Mouse (Mus musculus): ENCODE measurements around the gene BC004004. TPM values are rescaled to one million over a fixed set of nuclear protein-coding genes. Genes with fewer than 3 reads are reported as not detected.

Gene BC004004
- total and polyA plus RNA-seq, 3 experiments: 81.8 to 86.3 TPM; not detected in 1

DNA sequence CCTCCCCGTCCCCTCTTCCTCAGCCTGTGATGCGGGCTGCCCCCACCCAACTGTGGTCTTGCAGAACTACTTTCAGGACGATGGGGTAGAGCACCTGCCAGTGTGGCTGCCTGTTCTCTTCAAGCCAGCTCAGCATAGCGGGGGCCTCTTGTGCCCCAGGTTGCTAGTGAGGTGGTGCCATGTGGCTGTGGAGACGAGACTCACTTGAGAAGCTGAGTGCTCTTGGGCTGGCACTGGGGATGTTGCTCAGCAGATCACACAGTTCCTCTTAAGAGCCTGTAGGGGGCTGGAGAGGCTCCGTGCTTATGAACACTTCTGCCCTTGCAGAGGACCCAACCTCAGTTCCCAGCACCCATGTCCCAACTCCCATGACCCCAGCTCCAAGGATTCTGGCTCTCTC, 29.2 kb downstream of the BC004004 start:
- no peaks in the 10 kb centered on the region for H3K79me2 ChIP-seq (ENCODE audit: control insufficient read depth, insufficient read depth, low read length, poor library complexity)
- peaks cover 0 to 2% of the 10 kb centered on the region in 2 experiments; a peak in 1 of 4 replicates for H3K4me1 ChIP-seq (ENCODE audit: control insufficient read depth in 1 of 2, insufficient read depth in 2 of 2, low read length in 2 of 2)
- TF ChIP-seq CTCF (IDR thresholded peaks at IDR 0.05 in 2 of 3, conservative IDR thresholded peaks at IDR 0.05 in 1 of 3; ENCODE audit: control insufficient read depth in 1 of 3, insufficient read depth in 1 of 3, low read depth in 2 of 3, low read length in 3 of 3, poor library complexity in 1 of 3, severe bottlenecking in 1 of 3) (peak in 1 of 3 experiments; percentile 24; a peak in 1 of 6 replicates), RAD21 (IDR thresholded peaks at IDR 0.05; ENCODE audit: low read depth, low read length) (no peak)
- peak; percentile 48 for DNase-seq (ENCODE audit: low read depth, low spot score)
- H3K27ac ChIP-seq (ENCODE audit: control insufficient read depth, low read depth, low read length): no peak overlapping the region
- H3K36me3 ChIP-seq (ENCODE audit: control insufficient read depth in 1 of 2, insufficient read depth in 2 of 2, low read length in 2 of 2): peaks cover 2 to 10% of the 10 kb centered on the region in 2 experiments; a peak in 3 of 4 replicates
- no peaks in the 10 kb centered on the region for H3K27me3 ChIP-seq (ENCODE audit: control insufficient read depth in 1 of 2, insufficient read depth in 2 of 2, low read length in 2 of 2)
- H3K9me3 ChIP-seq (replicated peaks; ENCODE audit: insufficient read depth, low read length): no peaks in the 10 kb centered on the region
- no peak overlapping the region for H3K4me3 ChIP-seq (ENCODE audit: control insufficient read depth in 1 of 2, insufficient read depth in 1 of 2, low read depth in 2 of 2, low read length in 2 of 2)
- no peak overlapping the region for H3K9ac ChIP-seq (ENCODE audit: control insufficient read depth, low read depth, low read length, poor library complexity, severe bottlenecking)

DNA sequence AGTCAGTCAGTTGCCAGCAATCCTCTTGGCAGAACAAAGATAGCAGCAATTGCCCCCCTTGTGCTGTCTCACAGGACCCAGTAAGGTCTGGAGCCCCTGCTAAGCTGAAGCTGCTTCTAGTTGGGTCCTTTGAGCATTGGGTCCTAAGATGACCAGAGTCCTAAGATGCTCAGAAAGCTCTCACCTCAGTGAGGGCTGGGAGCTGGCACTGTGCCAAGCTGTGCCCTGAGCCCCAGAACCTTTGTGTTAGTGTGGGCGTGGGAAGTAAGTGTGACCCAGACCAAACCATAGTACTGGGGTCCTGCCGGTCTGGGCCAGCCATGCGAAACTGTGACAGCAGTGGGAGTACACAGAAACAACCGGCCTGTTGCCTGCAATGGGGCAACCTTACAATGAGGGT, 30.7 kb downstream of the BC004004 start:
- Histone ChIP-seq H3K27me3 (ENCODE audit: control insufficient read depth in 1 of 2, insufficient read depth in 2 of 2, low read length in 2 of 2) (no peaks in the 10 kb centered on the region), H3K4me1 (ENCODE audit: control insufficient read depth in 1 of 2, insufficient read depth in 2 of 2, low read length in 2 of 2) (no peaks in the 10 kb centered on the region), H3K79me2 (ENCODE audit: control insufficient read depth, insufficient read depth, low read length, poor library complexity) (no peaks in the 10 kb centered on the region), H3K27ac (ENCODE audit: control insufficient read depth, low read depth, low read length) (no peak overlapping the region), H3K4me3 (ENCODE audit: control insufficient read depth in 1 of 2, insufficient read depth in 1 of 2, low read depth in 2 of 2, low read length in 2 of 2) (no peak overlapping the region), H3K9me3 (replicated peaks; ENCODE audit: insufficient read depth, low read length) (no peaks in the 10 kb centered on the region), H3K36me3 (ENCODE audit: control insufficient read depth in 1 of 2, insufficient read depth in 2 of 2, low read length in 2 of 2) (peaks cover 0 to 10% of the 10 kb centered on the region in 2 experiments; a peak in 2 of 4 replicates), H3K9ac (ENCODE audit: control insufficient read depth, low read depth, low read length, poor library complexity, severe bottlenecking) (no peak overlapping the region)
- DNase-seq (ENCODE audit: low read depth, low spot score): no peak
- TF ChIP-seq NRF1 (IDR thresholded peaks at IDR 0.05; ENCODE audit: insufficient read depth, low read depth, low read length, poor library complexity, severe bottlenecking) (no peak), POLR2AphosphoS2 (IDR thresholded peaks at IDR 0.05; ENCODE audit: low read length) (no peak), UBTF (IDR thresholded peaks at IDR 0.05; ENCODE audit: borderline replicate concordance, insufficient read depth, low read depth, low read length) (no peak), USF2 (IDR thresholded peaks at IDR 0.05; ENCODE audit: borderline replicate concordance in 1 of 2, insufficient read depth in 1 of 2, low read depth in 1 of 2, low read length in 2 of 2) (no peak), POLR2A (IDR thresholded peaks at IDR 0.05; ENCODE audit: control insufficient read depth in 1 of 2, insufficient read depth in 1 of 2, low read depth in 1 of 2, low read length in 2 of 2, poor library complexity in 1 of 2) (no peak), EP300 (IDR thresholded peaks at IDR 0.05; ENCODE audit: low read depth in 1 of 2, low read length in 2 of 2) (no peak), KAT2A (conservative IDR thresholded peaks at IDR 0.05; ENCODE audit: low read depth, low read length) (no peak), ZNF384 (IDR thresholded peaks at IDR 0.05; ENCODE audit: low read depth, low read length) (no peak)

DNA sequence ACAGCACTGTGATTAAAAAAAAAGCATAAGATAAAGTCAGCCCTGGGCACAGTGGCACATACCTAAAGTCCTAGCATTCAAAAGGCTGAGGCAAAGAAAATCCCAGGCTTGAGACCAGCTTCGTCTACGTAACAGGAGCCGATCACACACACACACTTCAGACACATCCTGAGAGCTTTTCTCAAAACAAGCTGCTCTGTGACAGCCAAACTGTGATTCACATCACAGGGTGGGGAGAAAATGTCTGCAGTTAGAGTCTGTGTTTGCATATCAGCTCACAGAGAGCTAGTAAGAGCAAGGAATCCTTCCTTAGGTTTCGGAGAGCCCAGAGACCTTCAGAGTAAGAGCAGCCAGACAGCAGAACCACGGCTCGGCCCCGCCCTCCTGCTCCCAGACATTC, 32.3 kb downstream of the BC004004 start:
- Histone ChIP-seq H3K79me2 (ENCODE audit: control insufficient read depth, insufficient read depth, low read length, poor library complexity) (no peaks in the 10 kb centered on the region), H3K27me3 (ENCODE audit: control insufficient read depth in 1 of 2, insufficient read depth in 2 of 2, low read length in 2 of 2) (no peaks in the 10 kb centered on the region), H3K9me3 (replicated peaks; ENCODE audit: insufficient read depth, low read length) (no peaks in the 10 kb centered on the region), H3K27ac (ENCODE audit: control insufficient read depth, low read depth, low read length) (no peak overlapping the region), H3K9ac (ENCODE audit: control insufficient read depth, low read depth, low read length, poor library complexity, severe bottlenecking) (no peak overlapping the region), H3K36me3 (ENCODE audit: control insufficient read depth in 1 of 2, insufficient read depth in 2 of 2, low read length in 2 of 2) (peaks cover 0 to 8% of the 10 kb centered on the region in 2 experiments; a peak in 2 of 4 replicates), H3K4me3 (ENCODE audit: control insufficient read depth in 1 of 2, insufficient read depth in 1 of 2, low read depth in 2 of 2, low read length in 2 of 2) (no peak overlapping the region), H3K4me1 (ENCODE audit: control insufficient read depth in 1 of 2, insufficient read depth in 2 of 2, low read length in 2 of 2) (no peaks in the 10 kb centered on the region)
- TF ChIP-seq HCFC1 (IDR thresholded peaks at IDR 0.05; ENCODE audit: low read depth, low read length) (no peak), E2F4 (IDR thresholded peaks at IDR 0.05; ENCODE audit: borderline replicate concordance, low read depth, low read length) (no peak)
- no peak for DNase-seq (ENCODE audit: low read depth, low spot score)

Data from MEL (cell line).